Mouse (Mus musculus) myocyte (in vitro differentiated cells): Measurements from ENCODE around the gene Nap1l5.

ENCODE experiments used
- MYOG ChIP-seq, 3 experiments: IDR thresholded peaks; one replicate each; pipeline ENCODE4 v1.6.1; 2011; ENCODE audit warnings: control low read depth in 2 of 3, low read depth in 2 of 3, mild to moderate bottlenecking in 2 of 3; ENCODE audit not compliant: insufficient read length in 2 of 3, control insufficient read depth in 1 of 3, insufficient read depth in 1 of 3
- POLR2A ChIP-seq: IDR thresholded peaks from one replicate; pipeline ENCODE4 v1.6.1; 2011; ENCODE audit warnings: low read depth, mild to moderate bottlenecking, control low read depth, moderate library complexity; ENCODE audit not compliant: insufficient read length
- REST ChIP-seq: IDR thresholded peaks from one replicate; pipeline ENCODE4 v1.6.1; 2011; ENCODE audit warnings: mild to moderate bottlenecking, control low read depth, moderate library complexity; ENCODE audit not compliant: insufficient read depth, insufficient read length
- TCF12 ChIP-seq: IDR thresholded peaks from one replicate; pipeline ENCODE4 v1.6.1; 2011; ENCODE audit warnings: mild to moderate bottlenecking, control low read depth; ENCODE audit not compliant: poor library complexity, insufficient read depth, severe bottlenecking
- TCF3 ChIP-seq: IDR thresholded peaks from one replicate; pipeline ENCODE4 v1.6.1; 2011; ENCODE audit warnings: low read depth, control low read depth; ENCODE audit not compliant: insufficient read length
- USF1 ChIP-seq: IDR thresholded peaks from one replicate; pipeline ENCODE4 v1.6.1; 2011; ENCODE audit warnings: low read depth, mild to moderate bottlenecking, control low read depth, moderate library complexity

DNA sequence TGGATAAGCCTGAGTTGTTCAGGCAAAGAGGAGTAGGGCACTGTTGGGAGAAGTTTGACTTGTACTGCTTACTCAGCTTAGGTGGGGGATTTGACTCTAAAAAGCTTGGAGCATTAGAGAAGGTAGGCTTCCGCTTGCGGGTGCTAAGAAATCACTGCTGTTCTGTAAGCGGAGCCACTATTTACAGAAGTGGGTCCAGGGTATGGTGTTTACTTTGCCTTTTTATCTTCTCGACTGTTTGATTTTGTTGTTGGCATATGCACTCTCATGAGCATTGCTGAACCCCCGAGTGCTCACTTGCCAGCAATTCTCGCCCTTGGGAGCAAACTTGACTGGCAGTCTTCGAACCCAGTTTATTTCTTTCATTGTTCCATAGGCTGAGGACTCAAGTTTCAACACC, 6.3 kb downstream of the Nap1l5 start:
- TF ChIP-seq POLR2A = no peak
- TF ChIP-seq MYOG (IDR thresholded peaks at IDR 0.05; ENCODE audit: control insufficient read depth in 1 of 3, insufficient read depth in 1 of 3, insufficient read length in 2 of 3, low read depth in 2 of 3) = no peak
- TF ChIP-seq TCF12 = no peak
- TF ChIP-seq USF1 = no peak
- TF ChIP-seq TCF3 = no peak
- TF ChIP-seq REST = no peak
